Mouse (Mus musculus) ES-Bruce4 (cell line): ENCODE measurements around the gene Zfp319.

ENCODE experiments used
- EP300 ChIP-seq: IDR thresholded peaks from 2 replicates; pipeline ENCODE4 v1.6.1; 2011; ENCODE audit warnings: low read depth, low read length; ENCODE audit not compliant: insufficient read depth
- POLR2A ChIP-seq: IDR thresholded peaks from one replicate; pipeline ENCODE4 v1.8.1; 2011; ENCODE audit warnings: low read length; ENCODE audit not compliant: insufficient read depth

DNA sequence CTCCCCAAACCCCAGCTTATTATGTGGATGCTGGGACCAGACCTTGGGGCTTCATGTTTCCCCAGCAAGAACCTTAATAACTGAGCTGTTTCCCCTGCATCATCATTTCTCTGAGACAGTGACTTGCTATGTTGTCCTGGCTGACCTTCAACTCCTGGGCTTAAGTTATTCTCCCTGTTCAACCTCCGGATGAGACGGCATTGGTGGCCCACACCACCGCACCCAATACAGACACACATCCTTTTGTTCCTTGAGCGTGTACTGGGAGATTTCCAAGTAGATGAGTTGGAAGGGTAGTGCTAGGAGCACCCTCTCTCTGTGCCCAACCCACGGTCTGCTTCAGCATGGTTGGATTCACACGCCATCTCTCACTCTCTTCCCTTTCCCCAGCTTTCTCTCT, 17.9 kb downstream of the Zfp319 start:
- TF ChIP-seq POLR2A (no peak), EP300 (no peak)
